Mouse (Mus musculus): Measurements from ENCODE around the gene Dusp8.
"Not testable (repeated sequence)": the region's sequence is repeated elsewhere in the genome, so short reads cannot be mapped to it uniquely, and the experiment has no call there.

Dusp8 gene

DNA sequence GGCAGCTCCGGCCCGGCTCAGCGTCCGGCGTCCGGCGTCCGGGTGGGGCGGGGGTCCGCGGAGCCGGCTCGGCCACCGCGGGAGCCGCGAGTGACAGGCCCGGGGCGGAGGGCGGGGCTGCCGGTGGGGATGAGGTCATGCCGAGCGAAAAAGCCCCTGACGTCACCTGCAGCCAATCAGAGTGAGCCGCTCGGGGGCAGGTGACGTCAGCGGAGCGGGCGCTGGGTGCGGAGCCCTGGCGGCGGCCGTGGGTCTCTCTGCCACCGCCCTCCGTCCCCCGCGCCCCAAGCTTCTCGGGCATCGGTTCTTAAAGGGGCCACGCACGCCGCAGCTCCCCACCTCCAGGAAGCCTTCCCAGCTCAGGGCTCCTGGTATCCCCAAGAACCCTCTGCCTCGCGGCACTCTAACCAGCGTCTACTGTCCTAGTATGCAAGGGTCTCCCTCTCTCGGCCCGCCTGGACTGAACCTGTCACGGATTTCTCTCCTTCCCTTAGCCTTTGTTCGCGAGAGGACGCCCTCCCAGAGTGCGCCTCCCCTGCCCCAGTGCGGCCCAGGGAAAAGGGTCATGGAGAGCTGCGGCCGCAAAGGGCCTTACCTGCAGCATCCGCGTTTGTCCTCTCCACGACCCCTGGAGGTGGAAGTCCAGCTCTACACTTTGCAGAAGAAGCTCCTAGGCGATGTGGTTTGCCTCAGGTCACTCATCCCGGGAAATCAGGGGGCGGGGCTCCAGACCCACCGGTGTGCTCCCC is at the start of gene Dusp8:
Gene Dusp8, minus strand, starts transcription at position 661 of the 749 bp plus-strand sequence.
- in situ Hi-C loops (cut with MboI; ENCODE audit: low sequenced_read_pairs) = no loop called here

DNA sequence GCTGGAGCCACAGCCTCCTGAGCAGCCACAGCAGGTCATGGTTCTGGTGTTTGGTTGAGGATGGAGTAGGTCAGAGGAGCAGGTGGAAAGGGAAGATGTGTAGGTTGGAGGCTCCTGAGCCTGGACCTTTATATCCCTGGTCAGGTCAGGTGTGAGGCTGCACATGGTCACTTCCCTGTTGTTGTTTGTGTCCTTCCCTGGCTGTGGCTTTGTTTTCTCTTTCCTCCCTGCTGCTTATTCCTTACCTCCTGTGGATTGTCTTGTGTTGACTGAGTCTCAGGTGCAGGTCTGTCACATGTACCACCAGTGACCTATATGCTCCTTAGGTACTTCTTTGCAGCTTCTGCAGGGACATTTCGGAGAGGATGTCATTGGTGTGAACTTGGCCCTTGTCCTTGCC is 48.9 kb upstream of the Dusp8 start, which contains the start of gene Gm45337:
Gene Gm45337, minus strand, starts transcription at position 101 of the 400 bp plus-strand sequence.
- in situ Hi-C loops (cut with MboI; ENCODE audit: low sequenced_read_pairs) = no loop called here

DNA sequence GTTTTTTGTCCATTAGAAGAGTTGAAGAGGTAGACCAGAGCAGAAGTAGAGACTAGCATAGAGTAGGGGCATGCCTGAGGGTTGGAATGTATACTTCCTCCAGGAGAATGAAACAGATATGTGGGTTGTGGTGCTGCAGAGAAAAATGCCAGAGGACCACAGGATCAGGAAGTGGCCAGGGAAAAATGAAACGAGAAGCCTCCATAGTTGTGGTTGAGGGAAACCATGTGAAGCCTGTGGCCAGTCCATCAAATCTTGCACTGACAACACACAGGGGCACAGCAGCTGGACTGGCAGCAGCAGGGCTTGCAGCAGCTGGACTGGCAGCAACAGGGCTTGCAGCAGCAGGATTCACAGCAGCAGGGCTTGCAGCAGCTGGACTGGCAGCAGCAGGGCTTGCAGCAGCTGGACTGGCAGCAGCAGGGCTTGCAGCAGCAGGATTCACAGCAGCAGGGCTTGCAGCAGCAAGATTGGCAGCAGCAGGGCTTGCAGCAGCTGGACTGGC is 47.9 kb upstream of the Dusp8 start:
- in situ Hi-C loops (cut with MboI; ENCODE audit: low sequenced_read_pairs) = not testable (repeated sequence)

DNA sequence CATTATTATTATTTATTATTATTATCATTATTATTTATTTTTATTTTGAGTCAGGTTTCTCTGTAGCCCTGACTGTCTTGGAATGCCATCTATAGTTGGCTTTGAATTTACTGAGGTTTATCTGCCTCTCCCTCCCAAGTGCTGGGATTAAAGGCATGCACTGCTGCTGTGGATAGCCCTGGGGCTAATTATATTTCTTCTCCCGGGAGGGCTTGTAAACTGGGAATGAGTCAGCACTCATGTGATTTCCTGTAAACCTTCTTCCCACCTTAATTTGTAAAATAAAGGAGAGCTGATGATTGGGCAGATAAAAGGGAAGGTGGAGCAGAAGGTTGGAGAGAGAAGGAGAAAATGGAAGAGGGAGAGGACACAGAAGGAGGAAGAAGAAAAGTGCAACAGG is 45.1 kb upstream of the Dusp8 start:
- in situ Hi-C loops (cut with MboI; ENCODE audit: low sequenced_read_pairs) = no loop called here

DNA sequence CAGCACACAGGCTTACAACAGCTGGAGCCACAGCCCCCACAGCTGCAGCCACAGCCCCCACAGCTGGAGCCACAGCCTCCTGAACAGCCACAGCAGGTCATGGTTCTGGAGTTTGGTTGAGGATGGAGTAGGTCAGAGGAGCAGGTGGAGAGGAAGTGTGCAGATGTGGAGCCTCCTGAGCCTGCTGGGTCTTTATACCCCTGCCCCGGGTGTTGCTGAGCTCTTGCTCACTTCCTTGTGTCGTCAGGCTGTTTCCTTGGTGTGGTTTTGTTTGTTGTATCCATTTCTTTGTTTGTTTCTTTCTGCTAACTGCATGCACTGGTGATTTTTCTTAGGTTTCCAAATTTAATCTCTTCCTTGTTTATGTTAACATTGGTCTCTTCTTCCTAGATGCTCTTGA is 40.3 kb upstream of the Dusp8 start, which contains the start of gene Gm39115:
Gene Gm39115, minus strand, starts transcription at position 101 of the 400 bp plus-strand sequence.
- in situ Hi-C loops (cut with MboI; ENCODE audit: low sequenced_read_pairs) = not testable (repeated sequence)

DNA sequence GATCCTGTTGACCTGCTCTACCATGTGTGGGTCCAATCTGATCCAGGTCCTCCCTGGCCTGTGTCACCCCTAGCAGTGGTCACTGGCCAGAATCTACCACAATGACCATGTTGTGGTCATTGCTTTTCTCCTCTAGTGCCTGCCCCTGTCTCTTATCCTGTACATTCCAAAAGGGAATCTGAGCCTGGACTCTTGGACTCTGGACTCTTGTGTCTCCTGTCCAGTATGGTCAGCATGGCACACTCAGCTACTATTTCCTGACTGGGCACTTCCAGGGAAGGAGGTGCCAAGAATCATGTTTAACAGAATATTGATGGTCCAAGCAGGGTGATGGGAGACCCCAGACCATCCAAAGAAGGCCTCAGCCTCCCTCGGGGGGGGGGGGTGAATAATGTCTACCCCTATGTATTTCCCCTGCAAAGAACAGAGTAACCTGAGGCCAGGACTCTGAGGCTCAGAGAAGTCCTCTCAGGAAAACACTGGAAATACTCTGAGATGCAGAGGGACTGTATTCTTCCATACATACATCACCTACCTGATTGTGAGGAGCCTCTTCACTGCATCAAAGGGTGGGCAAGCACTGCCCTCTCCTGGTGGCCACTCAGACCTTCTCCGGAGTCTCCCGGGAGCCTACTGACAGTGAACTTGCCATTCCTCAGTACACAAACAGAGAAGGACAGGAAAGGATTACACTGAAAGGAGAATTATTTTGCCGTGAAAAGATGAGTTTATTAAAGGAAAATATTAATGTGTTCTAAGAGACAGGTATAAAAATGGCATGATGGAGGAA is 38.8 kb upstream of the Dusp8 start:
- in situ Hi-C loops (cut with MboI; ENCODE audit: low sequenced_read_pairs) = no loop called here

DNA sequence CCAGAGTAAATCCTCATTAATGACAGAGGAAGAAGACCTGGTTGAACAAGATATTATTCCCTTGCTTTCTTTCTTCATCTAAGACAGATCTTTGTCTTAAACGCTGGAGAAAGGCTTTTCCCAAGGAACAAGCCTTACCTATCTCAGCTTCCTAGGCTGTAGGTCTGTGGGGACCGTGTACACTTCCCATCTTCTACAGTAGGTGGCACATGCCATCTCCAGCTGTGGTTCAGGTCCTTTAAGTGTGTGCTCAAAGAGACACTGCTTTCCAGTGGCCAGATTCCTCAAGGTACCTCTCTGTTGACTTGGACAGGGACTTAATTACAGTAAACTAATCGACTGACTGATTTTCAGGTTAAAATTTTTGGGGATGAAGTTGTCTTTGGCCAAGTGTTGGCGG is 33.2 kb upstream of the Dusp8 start:
- in situ Hi-C loops (cut with MboI; ENCODE audit: low sequenced_read_pairs) = no loop called here

DNA sequence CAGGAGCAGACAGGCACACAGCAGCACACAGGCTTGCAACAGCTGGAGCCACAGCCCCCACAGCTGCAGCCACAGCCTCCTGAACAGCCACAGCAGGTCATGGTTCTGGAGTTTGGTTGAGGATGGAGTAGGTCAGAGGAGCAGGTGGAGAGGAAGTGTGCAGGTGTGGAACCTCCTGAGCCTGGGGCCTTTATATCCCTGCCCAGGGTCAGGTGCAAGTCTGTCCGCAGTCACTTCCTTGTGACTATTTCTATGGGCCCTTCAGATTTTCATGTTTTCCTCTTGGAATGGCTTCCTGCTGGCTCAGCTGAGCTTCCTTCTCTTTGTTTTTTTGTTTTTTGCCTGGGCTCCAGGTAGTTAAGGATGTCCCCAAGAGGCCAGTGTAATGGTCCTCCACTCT is 25.0 kb upstream of the Dusp8 start, which contains the start of gene Gm45618:
Gene Gm45618, minus strand, starts transcription at position 101 of the 400 bp plus-strand sequence.
- in situ Hi-C loops (cut with MboI; ENCODE audit: low sequenced_read_pairs) = not testable (repeated sequence)

DNA sequence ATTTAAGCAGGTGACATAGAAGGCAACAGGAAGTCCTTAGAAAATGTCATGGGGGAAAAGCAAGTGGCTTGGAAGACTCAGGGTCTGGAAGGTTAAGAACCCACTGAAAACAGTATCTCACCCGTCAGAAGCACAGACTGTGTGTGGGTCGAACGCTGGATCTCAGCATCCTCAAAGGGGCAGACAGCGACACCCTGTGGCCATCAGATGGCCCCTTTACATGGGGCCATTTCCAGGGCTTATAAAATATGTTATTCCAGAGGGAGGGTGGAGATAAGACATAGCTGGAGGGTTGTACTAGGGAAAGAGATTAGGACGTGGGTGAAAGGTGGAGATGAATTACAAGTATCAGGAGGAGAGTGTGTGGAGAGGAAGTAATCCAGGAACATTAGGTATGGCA is 24.0 kb upstream of the Dusp8 start:
- in situ Hi-C loops (cut with MboI; ENCODE audit: low sequenced_read_pairs) = no loop called here

DNA sequence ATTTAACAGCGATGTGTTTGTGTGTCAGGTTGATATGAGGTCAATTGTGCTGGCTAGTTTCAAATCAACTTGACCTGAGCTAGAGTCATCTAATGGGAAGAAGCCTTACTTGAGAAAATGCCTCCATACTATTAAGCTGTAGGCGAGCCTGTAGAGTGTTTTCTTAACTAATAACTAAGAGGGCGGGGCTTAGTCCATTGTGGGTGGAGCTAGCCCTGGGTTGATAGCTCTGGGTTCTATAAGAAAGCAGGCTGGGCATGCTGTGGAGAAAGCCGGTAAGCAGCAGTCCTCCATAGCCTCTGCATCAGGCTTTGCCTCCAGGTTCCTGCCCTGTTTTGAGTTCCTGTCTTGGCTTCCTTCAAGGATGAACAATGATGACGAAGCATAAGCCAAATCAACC is 9.1 kb upstream of the Dusp8 start:
- in situ Hi-C loops (cut with MboI; ENCODE audit: low sequenced_read_pairs) = no loop called here

DNA sequence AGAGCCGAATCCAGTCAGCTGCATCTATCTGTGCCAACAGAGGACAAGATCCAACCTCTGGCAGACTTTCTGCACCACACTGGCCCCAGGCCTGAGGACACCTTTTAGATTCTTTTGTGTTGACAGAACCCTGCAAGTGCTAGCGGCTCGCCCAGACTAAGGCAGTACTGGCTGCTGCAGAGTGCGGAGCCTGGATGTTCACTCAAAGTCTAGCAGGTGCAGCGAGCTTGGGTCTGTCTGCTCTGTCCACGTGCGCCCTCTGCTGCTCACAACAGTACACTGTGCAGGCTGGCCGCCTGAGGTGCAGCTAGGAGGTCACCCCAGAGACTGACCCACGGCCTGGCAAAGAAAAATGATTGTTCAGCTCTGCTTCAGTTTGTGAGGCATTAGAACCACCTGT is 2.1 kb upstream of the Dusp8 start:
- in situ Hi-C loops (cut with MboI; ENCODE audit: low sequenced_read_pairs) = no loop called here

DNA sequence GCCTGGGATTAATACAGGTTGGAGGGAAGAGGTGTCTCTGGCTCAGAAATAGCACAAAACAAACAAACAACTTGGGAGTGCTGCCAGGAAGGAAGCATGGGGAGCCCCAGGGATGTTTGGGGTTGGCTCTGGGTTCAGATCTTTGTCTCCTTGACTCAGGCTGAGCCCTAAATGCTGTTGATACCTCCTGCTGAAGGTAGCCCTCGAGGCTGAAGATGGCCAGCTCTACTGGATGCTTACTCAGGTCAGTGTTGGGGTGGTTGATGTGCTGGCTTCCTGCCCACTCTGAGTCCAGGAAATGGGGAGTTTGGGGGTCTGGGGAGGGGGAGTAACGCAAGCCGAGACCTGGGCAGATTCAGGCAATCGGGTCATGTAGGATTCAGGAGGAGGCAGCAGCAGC is 1.1 kb upstream of the Dusp8 start:
- in situ Hi-C loops (cut with MboI; ENCODE audit: low sequenced_read_pairs) = no loop called here

DNA sequence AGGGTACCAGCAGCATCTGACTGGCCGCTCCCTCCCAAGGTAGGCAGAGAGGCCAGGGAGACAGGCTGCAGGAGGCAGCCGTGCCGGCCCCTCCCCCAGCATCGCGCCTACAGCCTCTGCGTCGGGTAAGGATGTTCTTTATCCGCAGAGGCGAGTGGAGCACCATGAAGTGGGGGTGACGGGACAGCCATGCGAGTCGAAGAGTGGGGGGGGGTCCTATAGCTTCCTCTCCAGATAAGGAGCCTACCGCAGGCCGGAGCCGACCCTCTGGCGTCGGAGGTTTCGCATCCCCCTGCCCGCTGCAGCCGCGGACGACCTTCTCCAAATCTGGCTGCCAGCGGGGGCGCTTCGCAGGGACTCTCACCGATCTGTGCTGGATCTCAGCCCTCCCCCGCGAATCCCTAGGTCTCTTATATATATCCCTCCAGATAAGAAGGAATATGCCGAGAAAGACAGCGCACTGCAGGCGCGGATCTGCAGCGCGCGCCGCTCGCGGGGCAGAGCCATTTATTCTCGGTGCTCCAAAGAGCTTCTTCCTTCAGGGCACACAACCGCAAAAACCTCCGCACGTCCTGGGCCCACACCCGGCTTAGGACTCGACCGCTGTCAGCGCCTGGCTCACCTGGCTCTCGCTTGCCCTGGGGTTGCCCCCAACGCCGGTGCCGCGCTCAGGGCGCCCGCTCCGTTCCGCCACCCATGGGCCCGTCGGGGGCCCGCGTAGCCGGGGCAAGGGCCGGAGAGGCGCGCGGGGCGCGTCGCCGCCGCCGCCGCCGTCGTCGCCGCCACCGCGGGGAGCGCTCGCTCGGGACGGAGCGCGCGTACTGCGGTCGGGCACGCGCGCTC is 1.1 kb downstream of the Dusp8 start:
- in situ Hi-C loops (cut with MboI; ENCODE audit: low sequenced_read_pairs) = no loop called here

DNA sequence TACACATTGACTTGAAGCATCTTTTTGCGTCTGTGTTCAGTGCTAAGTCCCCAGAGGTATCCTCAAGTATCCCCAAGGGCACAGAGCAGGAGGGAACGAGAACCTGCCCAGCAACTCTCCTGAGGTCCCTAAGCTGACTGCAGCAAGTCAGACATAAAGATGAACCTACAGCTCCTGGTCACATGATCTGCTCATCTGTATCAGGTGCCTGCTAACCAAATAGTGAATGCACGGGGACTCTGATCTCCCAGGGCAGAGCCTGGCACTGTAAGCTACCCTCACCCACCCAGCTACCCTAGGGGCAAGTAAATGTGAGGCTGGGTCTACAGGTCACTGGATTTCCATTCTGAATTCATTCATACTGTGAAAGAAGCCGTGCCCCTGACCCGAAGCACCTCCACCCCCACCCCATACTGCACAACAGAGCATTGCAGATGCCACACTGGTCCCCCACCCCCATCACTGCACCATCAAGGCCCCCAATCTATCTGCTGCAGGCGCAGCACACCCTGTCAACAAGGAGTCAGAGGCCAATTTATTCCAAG is 1.9 kb downstream of the Dusp8 start:
- in situ Hi-C loops (cut with MboI; ENCODE audit: low sequenced_read_pairs) = no loop called here

DNA sequence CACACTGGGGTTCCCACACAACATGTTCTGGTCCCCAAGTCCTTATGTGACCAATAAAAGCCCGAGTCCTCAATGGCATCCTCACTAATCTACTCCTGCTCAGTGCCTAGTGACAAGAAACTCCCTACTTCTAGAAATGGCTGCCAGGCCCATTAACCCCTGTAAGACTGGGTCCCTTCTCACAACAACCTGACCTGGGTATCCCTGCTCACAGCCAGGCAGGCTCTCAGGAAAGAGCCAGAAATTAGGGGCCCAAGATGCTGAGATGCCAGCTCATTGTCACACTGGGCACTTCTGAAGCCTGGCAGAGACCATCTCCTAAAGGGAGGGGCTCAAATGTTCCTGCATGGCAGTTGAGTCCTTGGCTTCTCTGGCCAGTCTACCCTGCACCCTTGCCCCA is 2.7 kb downstream of the Dusp8 start:
- in situ Hi-C loops (cut with MboI; ENCODE audit: low sequenced_read_pairs) = no loop called here

DNA sequence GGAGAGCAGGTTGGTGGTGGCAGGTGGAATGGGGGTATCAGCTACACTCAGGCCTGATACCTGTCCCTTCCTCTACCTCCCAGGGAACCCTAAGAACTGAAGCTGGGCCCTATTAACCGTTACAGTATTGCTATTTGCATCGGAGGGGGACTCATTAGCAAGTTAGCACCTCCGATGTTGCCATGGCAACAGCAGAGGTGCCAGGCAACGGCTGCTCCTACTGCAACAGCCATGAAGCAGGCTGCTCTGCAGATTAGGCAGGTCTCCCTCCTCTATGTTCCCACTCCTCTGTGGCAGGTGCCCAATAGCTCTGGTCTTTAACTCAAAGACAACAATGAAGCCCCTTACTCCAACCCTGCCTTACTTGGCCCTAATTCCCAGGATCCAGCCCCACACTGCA is 3.8 kb downstream of the Dusp8 start:
- in situ Hi-C loops (cut with MboI; ENCODE audit: low sequenced_read_pairs) = no loop called here

DNA sequence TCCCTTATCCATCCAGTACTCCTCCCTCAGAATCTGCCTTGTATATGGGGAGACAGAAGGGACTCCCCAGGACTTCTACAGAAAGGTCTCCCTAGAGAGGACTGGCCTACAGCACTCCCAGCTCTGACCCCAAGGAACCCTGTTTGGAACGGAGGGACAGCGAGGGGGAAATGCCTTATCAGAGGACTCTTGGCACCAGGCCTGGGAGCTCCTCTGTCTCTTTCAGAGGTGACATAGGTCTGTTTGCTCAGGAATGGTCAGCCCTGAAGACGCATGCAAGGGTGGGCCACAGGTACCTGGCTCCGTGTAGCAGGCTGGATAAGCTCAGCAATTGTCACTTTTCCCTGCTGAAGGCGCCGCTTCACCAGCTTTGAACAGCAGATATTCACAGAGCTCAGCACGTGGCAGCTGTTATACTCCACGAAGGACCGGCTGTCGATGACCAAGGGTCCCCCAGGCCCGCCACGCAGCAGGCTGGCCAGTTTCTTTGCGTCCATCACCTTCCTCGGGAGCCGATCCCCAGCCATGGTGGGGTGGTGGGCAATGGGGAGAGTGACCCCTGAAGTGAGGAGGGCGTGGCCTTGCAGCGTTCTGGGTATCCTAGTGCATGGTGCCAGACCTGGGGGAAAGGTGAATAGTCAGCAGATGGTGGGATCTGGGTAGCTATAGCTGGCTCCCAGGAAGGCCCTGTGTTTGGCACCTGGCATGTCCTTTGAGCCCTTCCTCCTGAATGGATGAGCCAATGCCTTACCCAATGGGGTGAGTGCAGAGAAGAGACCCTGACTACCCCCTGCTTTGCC is 5.8 kb downstream of the Dusp8 start:
- in situ Hi-C loops (cut with MboI; ENCODE audit: low sequenced_read_pairs) = no loop called here

DNA sequence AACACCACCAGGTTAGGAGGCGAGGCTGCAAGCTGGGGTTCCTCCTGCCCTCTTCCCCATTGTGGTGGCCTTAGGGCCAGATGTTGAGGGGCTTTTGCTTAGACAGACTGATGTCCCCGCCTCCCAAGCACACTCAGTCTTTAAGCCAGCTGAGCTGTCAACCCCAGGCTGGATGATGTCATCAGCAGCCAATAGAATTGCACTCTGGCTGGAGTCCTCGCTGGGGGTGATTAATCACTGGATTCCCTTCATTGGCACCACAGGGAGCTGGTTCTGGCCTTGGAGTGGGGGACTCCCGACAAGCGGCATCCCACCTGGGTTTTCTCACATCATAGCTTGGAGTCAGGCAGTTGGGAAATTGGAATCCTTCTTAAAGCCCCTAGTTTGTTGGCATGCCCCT is 6.8 kb downstream of the Dusp8 start:
- in situ Hi-C loops (cut with MboI; ENCODE audit: low sequenced_read_pairs) = no loop called here

DNA sequence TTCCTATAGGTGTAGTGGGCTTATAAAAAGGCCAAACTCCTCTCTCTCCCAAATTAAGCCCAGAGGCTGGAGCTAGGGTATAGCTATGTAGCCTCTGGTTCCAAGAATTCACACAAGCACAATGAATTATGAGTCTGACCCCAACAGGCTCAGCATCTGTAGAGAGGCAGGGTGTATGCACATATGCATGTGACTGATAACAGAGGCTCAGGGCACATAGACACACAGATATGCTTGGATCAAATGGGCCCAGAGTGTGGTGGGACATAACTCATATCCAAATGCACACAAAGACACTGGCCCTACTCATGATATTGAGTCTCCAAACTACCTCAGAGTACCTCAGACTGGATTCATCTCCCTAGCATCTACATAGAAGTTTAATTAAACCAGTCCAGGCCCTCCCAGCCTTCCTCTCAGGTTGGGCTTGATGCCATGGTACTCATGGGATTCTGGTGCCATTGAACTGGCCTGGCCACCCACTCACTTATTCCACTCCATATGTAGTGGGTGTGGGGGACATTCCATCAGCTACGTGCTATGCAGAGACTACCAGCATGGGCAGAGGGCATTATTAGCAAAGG is 8.5 kb downstream of the Dusp8 start:
- in situ Hi-C loops (cut with MboI; ENCODE audit: low sequenced_read_pairs) = no loop called here

Data from CH12F3 (cell line).